Mouse (Mus musculus) cerebellum, adult 2 months (tissue): ENCODE results near the gene Mrpl10.

Experiments
- CTCF ChIP-seq: fragments of 200-500 bp; IDR thresholded peaks from 2 replicates; pipeline ENCODE4 v1.5.1; 2011; ENCODE audit warnings: low read depth, mild to moderate bottlenecking, control low read depth, low read length, moderate library complexity, borderline replicate concordance; ENCODE audit not compliant: insufficient read depth
- POLR2A ChIP-seq: fragments of 200-500 bp; IDR thresholded peaks from 2 replicates; pipeline ENCODE4 v1.6.1; 2011; ENCODE audit warnings: low read length, control low read depth, borderline replicate concordance; ENCODE audit not compliant: insufficient read depth

- no peak for TF ChIP-seq CTCF
- no peak for TF ChIP-seq POLR2A
Observed at GRCm38 (mm10) chr11:97024977-97025376, 16.4 kb upstream of the Mrpl10 start.
